Mouse (Mus musculus): ENCODE data around the gene Ccm2.

Ccm2 gene

GRCm38 (mm10) chr11:6580065-6580750, 33.5 kb downstream of the Ccm2 start:
- DNase-seq (ENCODE audit: low spot score) = no peak

DNA sequence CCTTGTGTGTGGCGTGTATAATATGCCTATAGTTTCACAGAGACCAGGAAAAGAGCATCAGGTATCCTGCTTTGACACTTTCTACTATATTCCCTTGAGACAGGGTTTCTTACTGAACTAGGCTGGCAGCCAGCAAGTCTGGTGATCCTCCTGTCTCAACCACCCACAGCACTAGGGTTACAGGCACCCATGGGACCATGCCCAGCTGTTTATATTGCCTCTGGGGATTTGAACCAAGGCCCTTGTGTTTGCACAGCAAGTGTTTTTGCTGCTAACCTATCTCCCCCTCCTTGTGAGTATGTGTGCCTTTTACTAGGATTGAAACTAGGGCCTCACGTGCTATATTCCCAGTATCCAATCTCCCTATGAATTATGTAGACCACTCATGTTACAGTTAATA, 34.9 kb downstream of the Ccm2 start:
- no peak for DNase-seq (ENCODE audit: low spot score)

GRCm38 (mm10) chr11:6585748-6586147, 39.1 kb downstream of the Ccm2 start:
- no peak for DNase-seq (ENCODE audit: low spot score)

DNA sequence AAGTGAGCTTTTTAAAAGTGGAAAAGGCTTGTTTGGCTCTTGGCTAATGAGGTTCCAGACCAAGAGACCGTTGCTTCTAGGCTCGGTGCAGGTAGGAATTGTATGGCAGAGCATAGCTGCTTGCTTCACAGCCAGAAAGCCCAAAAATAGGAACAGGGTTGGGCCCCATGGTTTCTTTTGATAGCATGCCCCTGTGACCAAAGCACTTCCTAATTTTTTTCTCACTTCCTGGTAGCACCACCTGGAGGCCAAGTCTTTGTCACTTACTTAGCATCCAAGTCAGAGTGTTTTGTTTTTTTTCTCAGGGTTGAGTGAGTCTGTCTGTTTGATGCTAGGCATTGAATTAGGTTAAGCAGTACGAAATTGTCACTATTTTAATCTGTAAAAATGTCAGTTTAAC, 40.0 kb downstream of the Ccm2 start:
- DNase-seq (ENCODE audit: low spot score) = no peak

DNA sequence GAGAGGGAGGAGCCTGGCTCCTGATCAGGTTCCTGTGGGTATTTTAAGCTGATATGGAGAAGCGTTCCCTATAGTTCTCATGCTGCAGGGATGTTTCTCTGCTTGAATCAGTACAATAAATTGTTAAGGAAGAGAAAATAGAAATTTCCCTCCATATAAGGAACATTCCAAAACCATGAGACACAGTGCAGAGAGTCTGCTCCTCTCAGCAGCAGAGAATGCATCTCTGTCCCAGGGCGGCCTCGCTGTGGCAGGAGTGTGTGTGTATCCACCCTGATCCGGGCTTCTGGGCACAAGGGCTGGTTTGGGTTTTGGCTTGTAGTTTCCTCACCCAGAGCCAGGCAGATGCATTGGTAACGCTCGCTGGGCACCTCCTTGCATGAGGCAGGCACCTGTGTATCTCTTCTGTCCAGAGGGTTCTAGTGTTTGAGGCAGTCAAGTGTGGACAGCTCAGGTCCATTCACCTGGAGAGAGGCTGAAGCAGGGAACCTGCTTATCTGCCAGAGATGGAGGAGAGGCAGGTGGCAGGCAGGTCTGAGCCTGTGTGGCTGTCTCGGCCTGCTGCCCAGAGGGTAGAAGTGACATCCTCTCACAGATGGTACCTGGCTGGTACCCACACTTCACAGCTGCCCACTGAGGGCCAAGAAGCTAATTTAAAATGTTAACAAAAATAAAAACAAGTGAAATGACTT, 40.7 kb downstream of the Ccm2 start:
- DNase-seq (ENCODE audit: low spot score) = no peak

DNA sequence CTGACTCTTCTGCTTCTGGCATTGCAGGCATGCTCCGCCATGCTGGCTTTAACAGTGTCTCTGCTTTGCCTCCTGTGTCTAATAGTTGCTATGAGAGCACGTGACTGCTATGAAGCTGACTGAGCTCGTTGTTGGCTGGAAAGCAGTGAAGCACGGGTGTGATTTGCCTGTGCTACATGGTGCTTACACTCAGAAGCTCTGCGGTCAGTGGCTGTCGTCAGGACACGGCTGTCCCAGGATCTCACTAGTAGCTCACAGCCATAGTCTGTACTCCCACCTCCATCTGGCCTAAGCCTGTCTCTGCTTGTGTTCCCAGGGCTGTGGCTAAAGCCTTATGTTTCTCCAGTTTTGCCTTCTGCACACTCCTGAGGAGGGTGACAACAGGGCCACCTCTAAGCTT, 41.6 kb downstream of the Ccm2 start:
- DNase-seq (ENCODE audit: low spot score) = no peak

DNA sequence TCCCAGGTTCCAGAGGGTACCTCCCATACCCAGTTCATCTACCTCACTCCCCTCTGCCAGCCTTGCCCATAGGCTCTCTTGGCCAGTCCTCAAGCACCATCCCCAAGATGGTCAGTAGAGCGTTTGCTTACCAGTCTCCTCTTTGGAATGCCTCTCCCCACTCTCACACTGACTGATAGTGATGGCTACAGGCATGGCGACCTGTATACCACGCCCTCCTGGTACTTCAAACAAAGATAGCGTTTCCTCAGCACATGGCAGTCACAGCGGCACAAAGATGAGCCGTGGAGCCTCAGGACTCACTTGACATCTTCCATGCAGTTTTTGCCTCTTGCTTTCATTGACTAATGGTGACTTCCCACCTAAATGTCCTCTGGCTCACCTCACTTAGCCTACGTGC, 43.2 kb downstream of the Ccm2 start:
- no peak for DNase-seq (ENCODE audit: low spot score)

- DNase-seq (ENCODE audit: low spot score) = no peak
Measured at GRCm38 (mm10) chr11:6590933-6591675, 44.4 kb downstream of the Ccm2 start.

- DNase-seq (ENCODE audit: low spot score) = no peak
Measured at GRCm38 (mm10) chr11:6593406-6593805, 46.7 kb downstream of the Ccm2 start.

GRCm38 (mm10) chr11:6594845-6595244, 48.2 kb downstream of the Ccm2 start:
- no peak for DNase-seq (ENCODE audit: low spot score)

- no peak for DNase-seq (ENCODE audit: low spot score)
Measured at GRCm38 (mm10) chr11:6595339-6595738, 48.7 kb downstream of the Ccm2 start.

GRCm38 (mm10) chr11:6596205-6596604, 49.5 kb downstream of the Ccm2 start:
- no peak for DNase-seq (ENCODE audit: low spot score)

- no peak for DNase-seq (ENCODE audit: low spot score)
Measured at GRCm38 (mm10) chr11:6596616-6597015, 49.9 kb downstream of the Ccm2 start.

DNA sequence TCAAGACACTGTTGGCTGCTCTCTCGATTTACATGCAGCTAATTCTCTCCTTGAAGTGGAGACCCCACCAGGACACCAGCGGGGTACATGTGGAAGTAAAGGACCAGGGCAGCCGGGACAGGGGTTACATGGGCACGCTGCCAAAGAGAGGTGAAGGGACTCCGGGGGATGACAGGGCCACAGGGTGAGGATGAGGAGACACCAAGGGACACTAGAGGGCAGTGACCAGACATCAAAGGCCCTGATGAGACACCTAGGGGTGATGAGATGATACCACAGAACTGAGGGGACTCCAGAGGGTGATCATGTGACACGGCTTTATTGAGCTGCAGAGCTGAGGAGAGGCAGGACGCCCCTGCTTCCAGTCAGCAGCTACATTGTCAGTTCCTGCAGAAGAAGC, 50.8 kb downstream of the Ccm2 start:
- no peak for DNase-seq (ENCODE audit: low spot score)

DNA sequence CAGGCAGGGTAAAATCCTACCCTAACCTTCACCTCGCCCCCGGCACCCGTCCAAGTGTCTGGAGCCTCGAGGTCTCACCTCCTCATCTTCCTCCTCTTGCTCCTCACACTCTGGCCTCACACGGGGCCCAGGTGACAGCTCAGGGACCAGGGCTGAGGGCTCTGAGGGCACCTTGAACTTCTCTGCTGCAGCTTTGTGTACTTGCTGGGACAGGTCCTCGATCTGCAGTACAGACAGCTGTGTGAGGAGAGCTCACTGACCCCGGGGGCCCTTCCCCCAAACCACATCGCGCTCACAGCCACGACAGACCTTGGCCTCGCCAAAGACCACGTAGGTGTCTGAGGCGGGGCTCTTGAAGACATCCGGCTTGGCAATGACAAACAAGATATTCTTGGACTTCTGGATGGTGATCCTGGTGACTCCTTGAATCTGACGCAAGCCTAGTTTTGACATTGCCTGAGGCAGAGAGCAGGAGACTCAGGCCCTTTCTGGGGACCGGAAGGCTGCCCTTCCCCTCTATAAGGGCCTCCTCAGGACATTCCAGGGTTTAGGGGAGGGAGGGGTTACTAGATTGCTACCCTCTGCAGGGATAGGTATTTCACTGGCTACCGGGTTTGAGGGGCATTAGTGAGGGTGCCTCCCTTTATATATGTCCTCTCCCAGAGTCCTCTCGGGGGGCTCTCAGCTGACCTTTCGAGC, 51.7 kb downstream of the Ccm2 start:
- DNase-seq (ENCODE audit: low spot score) = no peak

- no peak for DNase-seq (ENCODE audit: low spot score)
Measured at GRCm38 (mm10) chr11:6599011-6599681, 52.5 kb downstream of the Ccm2 start.

DNA sequence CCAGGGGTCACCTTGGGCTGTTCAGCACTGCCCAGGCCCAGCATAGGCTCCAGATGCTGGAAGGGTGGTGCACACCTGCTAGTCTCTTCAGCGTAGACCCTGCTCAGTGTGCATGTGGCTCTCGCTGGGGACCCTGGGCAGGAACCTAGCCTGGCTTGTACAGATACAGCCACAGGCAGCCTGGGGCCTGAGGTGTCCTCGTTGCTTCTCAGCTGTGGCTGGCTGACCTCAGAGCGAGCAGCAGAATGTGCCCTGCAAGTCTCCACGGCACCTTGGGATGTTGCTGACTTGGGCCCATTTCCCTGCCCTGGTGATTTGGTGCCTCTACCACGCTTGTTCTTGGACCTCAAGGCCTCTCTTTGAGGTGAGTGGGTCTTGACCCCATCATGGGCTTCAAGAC, 53.1 kb downstream of the Ccm2 start:
- DNase-seq (ENCODE audit: low spot score) = no peak

DNA sequence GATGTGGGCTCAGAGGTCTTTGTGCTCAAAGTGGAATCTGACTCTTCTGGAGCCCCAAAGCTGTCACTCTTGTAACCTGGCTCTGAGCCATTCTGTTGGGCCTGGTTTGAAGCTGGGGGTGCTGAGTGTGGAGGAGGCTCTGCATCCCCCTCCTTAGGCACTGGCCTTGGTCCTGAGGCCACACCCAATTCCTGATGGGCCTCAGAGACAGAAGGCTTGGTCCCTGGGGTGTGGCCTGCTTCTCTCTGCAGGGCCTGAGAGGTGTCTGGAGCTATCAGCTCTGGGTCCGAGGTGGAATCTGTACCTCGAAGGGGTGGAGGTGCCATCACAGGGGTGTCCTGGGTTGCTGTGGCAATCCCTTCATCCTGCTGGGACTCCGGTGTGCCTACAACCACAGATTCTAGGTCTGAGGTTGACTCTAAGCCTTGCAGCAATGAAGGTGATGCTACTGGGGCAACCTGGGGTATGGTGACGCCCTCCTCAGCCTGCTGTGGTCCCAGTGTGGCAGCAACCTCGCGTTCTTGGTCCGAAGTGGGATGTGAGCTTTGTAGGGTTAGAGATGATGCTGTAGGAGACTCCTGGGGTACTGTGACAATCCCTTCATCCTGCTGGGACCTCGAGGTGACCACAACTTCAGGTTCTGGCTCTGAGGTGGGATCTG, 53.7 kb downstream of the Ccm2 start:
- no peak for DNase-seq (ENCODE audit: low spot score)

DNA sequence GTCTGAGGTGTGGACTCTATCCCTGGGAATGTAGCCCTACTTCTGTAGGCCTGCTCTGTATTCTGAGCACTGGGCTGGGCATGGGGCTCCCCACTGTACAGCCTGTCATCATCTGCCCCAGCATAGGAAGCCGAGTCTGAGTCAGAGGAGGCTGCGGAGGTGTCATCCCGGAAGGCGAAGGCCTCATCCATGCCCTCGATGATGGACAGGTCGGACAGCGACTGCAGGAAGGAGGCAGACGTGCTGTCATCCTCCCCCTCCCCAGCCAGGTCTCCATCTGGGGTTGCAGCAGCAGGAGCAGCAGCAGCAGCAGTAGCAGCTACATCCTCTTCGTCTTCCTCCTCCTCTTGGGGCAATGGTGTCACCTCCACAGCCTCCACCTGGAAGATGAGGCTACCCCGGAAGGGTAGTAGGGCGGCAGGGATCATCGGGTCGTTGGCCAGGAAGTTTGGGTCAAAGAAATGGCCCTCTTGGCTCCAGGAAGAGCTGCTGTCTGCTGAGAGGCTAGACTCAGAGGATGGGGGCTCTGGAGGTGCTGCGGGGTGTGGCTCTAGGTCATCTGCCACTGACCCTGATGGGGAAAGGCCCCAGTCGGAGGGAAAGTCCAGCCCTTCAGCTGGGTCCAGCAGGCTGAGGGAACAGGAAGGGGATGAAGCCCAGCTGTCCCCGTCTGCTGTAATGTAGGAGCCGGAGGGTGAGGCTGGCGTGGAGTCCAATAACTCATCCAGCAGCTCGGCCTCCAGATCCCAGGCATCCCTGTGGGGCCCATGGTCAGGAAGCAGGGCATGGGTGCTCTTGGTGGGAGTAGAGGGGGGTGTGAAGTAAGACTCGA, 55.2 kb downstream of the Ccm2 start:
- no peak for DNase-seq (ENCODE audit: low spot score)

GRCm38 (mm10) chr11:6602662-6603061, 56.0 kb downstream of the Ccm2 start:
- no peak for DNase-seq (ENCODE audit: low spot score)

DNA sequence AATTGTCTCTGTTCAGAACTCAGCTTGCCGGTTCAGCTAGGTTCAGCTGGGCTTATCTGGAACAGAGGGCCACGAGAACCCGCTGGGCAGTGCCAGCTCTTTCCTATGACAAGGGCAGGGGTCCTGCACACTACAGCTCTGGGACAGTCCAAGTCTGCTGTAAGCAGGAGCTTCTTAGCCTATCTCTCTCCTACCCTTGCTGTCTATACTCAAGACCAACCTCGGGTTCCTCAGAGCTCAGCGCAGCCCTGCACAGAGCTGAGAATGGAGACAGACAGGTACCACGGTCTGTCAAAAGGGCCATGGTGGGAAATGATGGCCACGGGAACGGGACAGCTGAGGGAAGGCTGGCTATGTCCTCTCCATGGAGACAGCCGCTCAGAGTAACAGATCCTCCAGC, 56.5 kb downstream of the Ccm2 start:
- DNase-seq (ENCODE audit: low spot score) = no peak
